Mouse (Mus musculus) left cerebral cortex, adult 8-10 months (tissue): ENCODE measurements around the gene Nudcd2. TPM values are rescaled to one million over a fixed set of nuclear protein-coding genes. Genes with fewer than 3 reads are reported as not detected.
"Not testable (repeated sequence)": the region's sequence is repeated elsewhere in the genome, so short reads cannot be mapped to it uniquely, and the experiment has no call there.

Experiments
- DNase-seq, 2 experiments: peaks; one replicate each; pipeline ENCODE4 v3.0.0; 2022; ENCODE audit warnings: low spot score in 2 of 2
- total RNA-seq, 4 experiments: library from RNA; stranded (reverse); gene quantifications; 2 replicates each; pipeline ENCODE4 v1.2.4; 2022

Nudcd2 gene
- 10 to 100 TPM; 15.9 to 22.0 (median 18.8) TPM for total RNA-seq

DNA sequence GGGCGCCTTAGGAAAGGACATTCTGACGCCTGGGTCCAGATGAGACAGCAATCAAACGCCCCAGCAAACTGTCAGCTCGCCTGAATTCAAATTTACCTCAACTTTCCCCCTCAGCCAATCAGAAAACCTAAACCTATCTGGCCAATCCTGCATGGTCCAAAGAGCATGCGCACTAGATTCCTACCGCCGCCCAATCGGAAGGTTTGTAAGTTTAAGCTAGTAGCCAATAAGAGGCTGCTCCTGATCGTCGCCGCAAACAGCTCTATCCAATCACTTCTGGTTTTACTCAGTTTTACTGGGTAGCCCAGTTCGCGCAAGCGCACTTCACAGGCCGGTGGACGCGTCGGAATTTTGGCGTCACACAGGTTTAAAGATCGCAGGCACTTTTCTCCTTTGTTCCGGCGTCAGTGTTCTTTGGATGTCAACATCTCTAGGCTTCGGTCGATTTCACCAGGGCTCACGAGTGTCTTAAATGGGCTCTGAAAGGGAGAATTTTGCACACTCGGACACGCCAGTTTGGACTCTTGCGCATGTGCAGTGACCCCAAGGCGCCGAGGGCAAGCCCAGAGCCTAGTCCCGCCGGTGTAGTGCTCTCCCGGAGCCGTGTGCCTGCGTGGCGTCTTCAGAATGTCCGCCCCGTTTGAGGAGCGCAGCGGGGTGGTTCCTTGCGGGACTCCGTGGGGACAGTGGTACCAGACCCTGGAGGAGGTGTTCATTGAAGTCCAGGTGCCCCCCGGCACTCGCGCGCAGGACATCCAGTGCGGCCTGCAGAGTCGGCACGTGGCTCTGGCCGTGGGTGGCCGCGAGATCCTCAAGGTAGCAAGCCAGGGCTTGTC, at the start of gene Nudcd2, which contains the start of gene Hmmr:
Nudcd2 (plus strand) TSS at position 329 of the 836 bp plus-strand sequence.
Hmmr (minus strand) TSS at position 84 of the 836 bp plus-strand sequence.
- peak; percentile 89 to 96 for DNase-seq

DNA sequence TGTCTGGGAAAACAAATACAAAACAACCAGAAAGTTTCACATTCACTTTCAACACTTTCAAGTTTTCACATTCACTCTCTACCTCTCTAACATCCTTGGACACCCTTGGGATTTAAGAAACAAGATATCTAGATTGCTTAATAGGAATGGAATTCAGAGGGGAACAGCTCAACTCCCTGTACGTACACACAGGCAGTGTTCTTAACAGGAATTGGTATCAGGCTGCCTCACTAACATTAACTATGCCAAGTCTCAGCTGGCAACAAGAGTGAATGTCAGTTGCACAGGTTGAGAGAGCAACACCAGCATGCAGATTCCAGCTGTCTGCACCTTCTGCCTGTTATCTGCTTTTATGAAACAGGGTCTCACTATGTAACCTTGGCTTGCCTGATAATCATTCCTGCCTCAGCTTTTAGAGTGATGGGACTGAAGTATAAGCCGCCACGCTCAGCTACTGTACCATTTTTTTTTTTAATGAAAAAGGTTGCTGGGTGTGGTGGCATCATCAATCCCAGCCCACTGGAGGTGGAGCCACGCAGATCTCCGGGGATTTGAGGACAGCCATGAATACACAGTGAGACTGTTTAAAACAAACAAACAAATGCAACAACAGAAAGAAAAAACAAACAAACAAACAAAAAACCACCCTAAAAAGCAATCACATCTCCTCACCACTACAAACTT, 42.9 kb upstream of the Nudcd2 start:
- no peak for DNase-seq

DNA sequence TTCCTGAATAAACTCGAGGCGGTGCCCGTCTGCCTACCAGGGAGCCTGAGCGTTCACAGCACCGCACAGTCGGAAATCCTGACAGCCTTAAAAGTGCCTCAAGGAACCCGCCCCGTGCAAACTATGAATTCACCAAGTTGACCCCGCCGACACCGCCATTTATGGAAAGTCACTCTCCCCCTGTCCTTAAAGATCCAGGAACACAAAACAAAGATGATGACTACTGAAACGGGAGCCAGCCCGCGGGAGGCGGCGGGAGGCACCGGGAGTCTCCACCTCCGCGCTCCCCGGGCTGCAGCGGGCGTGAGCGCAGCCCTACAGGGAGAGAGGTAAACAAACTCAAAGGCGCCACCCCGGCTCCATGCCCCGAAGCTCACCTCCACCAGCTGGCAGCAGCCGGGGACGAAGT, 41.4 kb upstream of the Nudcd2 start:
- DNase-seq, result no peak

DNA sequence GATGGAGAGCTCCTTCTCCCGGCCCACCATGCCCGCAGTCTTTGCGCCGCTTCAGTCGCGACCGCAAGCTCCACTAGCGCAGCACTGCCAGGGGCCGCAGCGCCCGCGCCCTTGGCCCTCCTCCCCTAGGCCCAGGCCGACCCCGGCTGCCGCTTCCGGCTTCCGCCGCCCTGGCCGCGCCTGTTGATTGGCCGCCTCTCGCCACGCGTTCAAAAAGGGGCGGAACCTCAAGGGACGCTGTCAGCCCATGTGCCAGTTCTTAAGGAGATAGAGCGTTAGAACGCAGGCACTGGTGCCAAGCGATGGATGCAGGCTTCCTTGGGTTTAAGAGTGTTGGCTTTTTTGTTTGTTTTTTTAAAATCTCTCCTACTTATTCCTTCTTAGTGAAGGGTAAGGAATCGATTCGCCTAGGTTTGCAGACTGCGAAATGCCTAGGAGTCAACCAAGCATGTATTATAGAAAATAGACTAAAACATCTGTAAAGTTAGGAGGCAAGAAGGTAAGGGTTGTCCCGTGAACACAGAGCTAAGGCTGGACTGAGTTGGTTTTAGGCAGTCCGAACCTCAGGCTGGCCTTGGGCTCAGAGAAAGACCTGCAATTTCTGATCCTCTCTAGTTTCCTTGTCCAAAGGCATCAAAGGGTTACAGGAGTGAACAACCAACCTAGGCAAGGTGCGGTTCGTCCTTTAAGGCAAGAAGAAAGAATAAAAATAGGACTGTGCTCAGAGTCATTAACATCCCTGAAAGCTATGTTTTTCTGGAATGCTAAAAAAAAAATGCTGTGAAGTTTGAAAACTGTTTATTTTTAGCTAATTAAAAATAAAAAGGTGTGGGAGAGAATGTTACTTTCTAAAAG, 40.7 kb upstream of the Nudcd2 start:
- peak; percentile 85 to 90 for DNase-seq

DNA sequence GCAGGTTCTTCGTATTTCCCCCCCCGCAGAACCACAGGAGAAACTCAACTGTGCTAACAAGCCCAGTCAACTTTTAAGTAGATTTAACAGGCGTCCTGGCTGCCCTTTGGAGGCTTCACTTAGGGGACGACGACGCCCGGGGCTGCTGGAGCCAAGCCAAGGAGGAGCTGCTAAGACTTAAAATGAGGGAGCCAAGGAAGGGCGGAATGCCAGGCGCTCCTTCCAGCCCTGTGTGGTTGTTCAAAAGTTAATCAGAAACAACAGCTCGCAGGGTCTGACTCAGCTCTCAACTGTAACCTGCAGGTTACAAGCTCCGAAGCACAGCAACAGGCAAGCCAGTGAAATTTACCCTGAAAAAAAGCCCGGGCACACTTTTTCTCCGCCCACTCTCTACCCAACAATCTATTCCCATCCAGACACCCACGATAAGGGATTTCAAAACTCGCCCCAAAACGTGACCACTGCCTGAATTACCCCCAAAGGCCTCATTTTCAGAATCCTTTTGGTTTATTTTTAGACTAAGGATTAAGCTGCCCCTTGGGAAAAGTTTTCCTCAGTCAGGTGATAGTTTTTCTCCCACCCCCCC, 40.0 kb upstream of the Nudcd2 start:
- DNase-seq, result peak in 1 of 2 experiments; percentile 63

DNA sequence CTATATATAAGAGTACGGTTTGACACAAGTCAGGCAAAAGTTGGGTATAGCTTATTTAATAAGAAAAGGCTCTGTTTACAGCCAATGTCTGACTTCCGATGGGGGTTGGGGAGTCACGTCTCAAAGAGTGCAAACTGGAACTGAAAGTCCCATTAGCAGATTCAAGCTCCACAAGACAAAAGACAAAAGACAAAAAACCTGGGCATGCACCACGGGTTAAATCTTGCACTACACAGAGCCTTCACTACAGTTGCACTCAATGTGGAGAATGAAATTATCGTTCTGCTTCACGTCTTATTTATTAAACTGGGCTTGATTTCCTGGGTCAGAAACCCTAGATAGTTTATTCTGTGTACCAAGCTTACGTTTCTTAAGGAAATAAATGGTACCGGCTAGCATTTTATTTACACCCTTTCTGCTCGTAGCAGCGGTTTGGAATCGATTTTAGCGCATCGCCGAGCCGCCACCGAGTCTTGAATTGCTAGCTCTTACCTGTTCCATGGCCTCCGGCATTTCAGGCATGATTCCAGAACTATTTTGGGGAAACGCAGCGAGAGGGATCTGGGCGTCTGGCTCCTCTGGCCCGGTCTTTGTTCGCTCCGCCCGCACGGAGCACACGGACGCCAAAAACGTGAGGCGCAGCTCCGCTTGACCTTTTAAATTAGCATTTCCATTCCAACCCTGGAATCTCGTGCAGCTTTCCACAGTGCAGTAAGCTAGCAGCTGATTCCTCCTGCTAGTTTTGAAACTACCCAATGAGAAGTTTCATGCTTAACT, 39.0 kb upstream of the Nudcd2 start:
- DNase-seq, result peak; percentile 26 to 35

DNA sequence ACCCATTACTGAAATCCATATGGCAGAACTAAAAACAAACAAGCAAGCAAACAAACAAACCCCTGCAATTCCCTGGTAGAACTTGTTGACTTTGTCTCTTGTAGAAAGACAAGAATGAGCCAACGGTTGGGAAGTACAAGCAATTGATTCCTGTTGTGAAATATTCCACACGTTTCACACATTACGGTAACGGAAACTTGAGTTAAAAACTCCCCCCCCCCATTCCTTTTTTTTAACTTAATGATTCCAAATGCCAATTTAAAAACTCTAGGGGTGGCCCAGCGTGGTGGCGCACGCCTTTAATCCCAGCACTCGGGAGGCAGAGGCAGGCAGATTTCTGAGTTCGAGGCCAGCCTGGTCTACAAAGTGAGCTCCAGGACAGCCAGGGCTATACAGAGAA, 38.4 kb upstream of the Nudcd2 start, which contains the start of gene Mat2b:
Mat2b (minus strand) TSS at position 101 of the 400 bp plus-strand sequence.
- no peak for DNase-seq

DNA sequence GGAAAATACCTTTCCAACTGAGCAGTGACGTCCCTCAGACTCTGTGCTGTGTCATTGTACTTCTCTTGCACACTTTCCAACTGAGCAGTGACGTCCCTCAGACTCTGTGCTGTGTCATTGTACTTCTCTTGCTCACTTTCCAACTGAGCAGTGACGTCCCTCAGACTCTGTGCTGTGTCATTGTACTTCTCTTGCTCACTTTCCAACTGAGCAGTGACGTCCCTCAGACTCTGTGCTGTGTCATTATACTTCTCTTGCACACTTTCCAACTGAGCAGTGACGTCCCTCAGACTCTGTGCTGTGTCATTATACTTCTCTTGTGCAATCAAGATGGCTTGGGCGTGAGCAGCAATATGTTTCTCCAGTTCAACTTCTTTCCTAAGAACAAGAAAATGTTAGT, 23.6 kb upstream of the Nudcd2 start:
- not testable (repeated sequence) for DNase-seq

DNA sequence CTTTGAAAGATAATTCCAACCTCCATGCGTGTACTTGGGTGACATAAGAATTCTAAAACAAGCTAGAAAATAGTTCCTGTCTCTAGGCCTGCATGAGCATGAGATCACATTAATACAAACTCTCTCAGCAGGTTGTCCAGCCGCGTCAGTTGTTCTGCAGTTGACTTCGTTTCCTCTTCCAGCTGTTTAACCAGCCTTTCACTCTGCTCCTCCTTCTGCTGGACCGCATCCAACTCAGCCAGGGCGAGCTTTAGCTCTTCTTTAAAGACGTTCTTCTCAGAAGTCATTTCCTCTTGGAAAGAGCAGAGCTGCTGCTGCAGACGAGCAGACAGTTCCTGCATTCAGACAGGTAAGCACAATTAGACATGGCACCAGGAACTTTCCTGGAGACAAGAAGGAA, 19.6 kb upstream of the Nudcd2 start:
- no peak for DNase-seq

DNA sequence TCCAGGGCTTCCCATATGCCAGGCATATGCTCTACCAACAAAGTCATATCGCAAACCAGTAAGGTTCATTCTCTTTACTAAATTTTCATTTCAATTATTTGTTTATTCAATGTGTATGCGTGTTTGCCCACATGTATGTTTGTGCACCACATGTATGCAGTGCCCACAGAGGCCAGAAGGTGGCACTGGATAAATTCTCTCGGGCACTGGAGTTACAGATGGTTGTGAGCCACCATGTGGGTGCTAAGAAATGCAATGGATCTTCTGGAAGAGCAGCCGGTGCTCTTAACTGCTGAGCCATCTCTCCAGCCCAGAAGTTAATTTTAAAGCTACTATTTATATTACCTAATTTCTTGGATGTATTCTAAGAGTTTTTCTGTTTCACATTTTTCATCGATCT, 17.9 kb upstream of the Nudcd2 start:
- no peak for DNase-seq

DNA sequence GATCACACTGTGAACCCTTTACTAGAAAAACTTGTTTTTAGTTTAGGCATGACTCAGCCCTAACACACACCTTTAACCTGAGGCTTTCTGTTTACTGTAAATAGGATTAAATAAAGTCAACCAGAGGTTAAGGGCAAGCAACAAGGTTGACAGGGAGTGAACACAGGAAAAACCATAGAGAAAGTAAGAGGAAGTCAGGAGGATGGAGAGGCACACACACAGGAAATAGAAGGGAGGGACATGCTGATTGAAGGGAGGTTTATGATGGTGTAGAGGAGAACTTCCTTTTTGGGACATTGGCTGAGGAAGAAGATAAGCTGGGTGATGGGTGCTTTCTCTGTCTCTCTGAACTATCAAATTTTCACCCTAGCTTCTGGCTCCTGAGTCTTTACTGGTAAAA, 15.1 kb upstream of the Nudcd2 start:
- no peak for DNase-seq

DNA sequence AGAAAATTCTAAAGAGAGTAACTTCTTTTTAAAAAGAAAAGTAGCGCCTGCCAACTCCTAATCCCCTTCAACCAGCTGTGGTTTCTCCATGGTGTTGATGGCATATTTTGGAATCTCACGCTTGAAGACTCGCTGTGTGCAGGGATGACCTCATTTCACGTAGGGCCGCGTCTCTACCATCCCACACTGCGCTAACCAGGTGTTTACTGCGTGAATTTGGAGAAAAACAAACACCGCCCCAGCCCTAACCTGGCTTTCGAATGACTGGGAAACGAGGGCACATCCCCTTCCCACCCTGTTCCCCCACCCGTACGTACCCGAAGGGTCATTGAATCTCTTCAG, 499 bp upstream of the Nudcd2 start:
- DNase-seq, result no peak

DNA sequence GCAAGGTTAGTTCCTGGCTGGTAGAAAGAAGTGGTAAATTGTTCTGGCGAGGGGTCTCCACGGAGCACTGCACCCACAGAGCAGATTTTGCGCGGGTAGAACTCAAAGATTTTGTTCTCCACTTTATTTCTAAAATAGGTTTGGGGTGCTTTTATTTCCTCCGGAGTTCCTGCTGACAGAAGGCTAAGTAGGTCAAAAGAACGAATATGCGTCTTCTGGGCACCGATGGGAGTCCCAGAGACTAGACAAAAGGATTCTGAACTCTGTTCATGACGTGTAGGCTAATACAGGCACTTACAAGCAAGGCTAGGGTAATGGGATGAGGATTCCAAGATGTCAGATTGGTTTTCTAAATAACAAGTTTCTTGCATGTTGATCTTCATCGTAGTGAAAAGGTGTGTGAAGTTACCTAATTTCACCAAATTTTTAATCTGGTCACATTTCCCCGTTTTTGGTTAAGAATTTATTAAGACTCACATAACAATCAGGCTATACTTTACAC, 835 bp downstream of the Nudcd2 start:
- DNase-seq, result no peak

DNA sequence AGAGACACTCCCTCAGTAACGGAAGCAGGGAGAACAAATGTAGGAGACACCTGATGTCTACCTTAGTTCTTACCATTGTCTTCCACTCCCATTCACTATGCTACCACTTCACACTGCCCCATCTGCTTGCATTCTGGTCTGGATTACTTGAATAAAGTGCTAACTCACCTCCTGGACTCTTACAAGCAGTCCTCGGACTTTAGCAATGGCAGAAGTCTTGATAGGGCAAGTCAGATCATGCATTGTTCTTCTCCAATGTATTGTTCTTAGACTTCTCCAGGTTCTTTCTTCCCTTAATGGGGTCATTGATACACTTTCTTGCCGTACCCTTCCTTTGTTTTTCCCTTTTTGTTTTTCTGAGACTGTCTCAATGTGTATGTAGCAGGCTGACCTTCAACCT, 3.9 kb downstream of the Nudcd2 start:
- DNase-seq, result no peak

DNA sequence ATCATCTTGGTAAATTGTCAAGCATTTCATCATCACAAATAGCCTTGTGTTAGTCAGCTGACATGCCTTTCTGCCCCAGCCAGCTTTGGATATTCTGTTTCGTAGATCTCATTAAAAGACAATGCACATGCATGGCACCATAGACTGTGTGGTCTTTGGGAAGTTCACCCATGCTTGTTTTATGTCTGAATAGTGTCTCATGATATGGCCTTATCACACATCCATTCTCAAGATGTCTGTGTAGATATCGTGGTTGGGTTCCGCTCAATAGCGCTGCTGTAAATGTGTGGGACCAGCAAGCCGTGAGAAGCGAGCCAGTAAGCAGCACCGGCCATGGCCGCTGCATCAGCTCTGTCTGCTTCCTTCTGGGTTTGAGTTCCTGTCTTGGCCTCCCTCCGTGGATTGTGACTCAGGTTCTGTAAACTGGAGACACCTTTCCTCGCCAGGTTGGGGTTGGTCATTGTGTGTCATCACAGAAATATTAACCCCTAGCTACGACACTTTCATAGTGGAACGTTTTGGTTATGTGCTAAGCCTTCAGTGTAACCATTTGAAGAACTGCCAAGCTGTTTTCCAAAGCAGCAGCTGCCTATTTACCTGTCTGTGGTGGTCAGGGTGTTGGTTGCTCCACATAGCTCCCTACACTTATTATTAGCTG, 8.3 kb downstream of the Nudcd2 start:
- no peak for DNase-seq

DNA sequence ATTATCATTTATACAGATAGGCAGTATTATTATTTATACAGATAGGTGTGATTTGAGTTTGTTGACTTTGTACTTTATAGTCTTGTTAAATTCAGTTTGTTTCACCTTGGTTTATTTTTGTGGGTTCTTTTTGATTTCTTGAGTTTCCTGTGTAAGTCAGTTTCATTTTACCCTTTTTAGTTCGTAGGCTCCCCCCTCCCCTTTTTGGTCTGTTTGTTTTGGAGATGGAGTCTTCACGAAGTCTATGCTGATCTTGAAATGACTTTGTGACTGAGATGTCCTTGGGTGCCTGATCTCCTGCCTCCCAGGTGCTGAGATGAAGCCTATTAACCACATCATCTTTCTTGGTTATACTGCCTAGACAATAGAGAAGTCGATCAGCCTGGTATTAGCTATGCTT, 10.9 kb downstream of the Nudcd2 start:
- DNase-seq, result no peak

DNA sequence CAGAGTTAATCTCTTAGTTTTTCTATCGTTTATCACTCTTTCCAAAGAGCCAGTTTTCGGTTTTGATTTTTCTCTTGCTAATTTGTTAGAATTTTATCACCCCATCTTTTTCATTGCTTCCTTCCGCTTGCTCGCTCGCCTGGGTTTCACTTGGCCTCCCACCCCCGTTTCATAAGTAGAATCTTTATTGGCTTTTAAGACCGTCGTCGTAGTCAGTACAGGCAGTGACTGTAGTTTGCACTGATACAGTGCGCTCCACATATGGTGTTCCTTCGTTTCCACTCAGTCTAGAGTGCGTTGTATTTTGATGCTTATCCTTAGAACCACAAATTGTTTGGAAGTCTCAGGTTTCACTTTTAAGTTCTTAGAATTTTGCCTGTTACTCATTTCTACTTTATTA, 12.9 kb downstream of the Nudcd2 start:
- no peak for DNase-seq

DNA sequence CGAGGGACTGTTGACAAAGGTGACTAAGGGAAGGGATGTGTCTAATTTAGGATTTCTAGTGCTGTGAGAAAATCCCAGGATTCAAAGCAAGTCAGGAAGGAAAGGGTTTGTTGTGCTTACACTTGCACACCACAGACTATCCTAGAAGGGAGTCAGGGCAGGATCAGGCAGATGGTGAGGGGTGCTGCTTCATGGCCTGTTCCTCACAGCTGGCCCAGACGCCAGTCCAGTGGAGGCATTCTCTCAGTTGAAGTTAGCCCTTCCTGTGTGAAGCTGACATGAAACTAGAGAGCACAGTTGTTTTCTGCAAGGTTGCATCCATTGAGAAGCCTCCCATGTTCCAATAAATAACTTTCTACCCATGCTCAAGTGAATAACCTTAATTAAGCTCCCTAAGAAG, 14.2 kb downstream of the Nudcd2 start:
- no peak for DNase-seq

DNA sequence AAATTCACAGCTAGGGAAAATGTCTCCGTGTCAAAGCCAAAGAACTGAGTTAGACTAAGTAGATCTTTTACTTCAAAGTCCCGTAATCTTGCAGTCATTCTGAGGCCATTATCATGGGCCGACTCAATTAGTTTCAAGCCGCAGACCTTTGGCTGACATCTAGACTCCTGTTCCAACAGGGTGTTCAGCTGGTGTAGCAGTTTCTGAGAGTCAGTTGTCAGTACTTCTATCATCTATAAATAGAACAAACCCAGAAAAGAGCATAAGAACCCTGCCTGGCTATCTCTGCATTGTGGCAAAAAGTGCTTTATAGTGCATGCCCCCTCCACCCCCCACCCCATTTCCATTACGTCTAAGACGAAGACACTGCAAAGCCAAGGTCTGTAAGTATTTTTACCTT, 20.4 kb downstream of the Nudcd2 start:
- no peak for DNase-seq

DNA sequence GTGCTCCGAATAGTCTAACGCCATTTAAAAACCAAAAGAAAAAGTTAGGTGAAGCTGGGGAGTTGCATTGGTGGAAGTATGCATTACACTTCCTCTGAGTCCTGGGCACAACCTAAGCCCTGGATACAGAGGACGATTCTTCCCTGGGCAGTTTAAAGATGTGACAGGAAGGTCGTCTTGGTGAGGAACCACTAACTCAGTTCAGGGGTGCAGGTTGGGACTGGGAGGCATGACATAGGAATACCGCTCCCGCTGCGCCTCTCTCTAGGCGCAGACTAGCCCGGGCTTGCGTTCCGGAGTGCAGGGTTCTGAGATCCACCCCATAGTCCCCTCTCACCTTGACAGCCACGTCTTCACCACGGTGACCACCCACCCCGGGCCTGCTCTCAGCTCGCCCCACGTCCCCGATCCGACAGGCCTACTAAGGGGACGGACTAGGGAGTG, 21.2 kb downstream of the Nudcd2 start:
- no peak for DNase-seq
